Mouse (Mus musculus) A20 (cell line): ENCODE results near the gene Anxa6.

Experiments
- DNase-seq: peaks from one replicate; pipeline ENCODE4 v3.0.0-alpha.2; 2011; ENCODE audit warnings: low read depth, low spot score

The Anxa6 gene

GRCm38 (mm10) chr11:55031211-55031990 lies 1.8 kb downstream of the Anxa6 start:
- DNase-seq = peak; percentile 24

DNA sequence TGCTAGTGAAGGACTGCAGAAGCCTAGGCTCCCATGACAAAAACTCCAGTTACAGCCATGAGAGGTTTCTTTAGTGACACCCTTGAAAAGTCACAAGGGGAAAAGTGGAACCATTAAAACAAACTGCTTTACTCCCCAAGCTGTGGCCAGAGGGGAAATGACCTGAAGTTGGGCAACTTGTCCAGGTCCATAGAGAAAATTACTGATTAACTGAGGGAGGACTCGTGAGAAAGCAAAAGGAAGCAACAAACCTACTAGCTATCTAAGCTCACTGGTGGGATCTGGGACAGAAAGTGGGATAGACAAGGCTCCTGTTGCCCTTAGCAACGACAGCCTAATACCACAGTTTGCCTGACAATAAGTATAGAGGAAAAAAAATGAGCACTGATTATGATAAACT lies 4.7 kb downstream of the Anxa6 start:
- no peak for DNase-seq

- DNase-seq = no peak
Measured at GRCm38 (mm10) chr11:55027204-55027855, 5.9 kb downstream of the Anxa6 start.

DNA sequence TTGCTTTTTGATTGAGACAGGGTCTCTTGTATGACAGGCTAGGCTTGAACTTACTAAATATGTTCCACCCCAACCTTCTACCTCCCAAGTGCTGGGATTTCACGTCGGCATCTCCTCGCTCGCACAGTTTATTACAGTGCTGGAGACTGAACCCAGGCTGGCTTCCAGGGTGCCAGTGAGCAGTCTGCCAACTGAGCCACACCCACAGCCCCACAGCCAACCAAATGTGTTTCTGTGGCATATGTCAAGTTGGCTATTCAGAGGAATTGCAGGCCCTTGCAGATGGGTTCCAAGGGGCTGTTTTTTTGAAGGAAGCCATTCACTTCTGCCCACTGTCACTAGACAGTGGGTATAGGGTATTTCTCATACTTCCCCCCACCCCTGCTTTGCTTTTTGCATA lies 7.3 kb downstream of the Anxa6 start:
- no peak for DNase-seq

DNA sequence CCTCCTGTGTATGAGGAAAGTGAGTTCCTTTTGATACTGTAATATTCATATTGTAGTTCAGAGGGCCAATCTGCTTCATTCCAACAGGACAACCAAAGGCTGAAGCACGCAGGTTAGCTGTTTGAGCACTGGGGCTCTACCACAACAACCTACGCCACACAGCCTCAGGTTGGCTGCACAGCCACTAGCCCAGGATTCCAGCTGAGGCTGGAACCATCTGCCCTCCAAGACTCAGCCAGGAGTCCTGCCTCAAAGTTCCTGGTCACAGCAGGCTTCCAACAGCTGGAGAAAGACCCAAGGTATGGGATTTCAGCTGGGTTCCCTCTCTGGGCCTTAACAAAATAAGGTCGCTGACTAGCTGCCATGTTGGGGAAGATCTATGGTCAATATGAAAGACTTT lies 9.7 kb downstream of the Anxa6 start:
- DNase-seq = no peak

DNA sequence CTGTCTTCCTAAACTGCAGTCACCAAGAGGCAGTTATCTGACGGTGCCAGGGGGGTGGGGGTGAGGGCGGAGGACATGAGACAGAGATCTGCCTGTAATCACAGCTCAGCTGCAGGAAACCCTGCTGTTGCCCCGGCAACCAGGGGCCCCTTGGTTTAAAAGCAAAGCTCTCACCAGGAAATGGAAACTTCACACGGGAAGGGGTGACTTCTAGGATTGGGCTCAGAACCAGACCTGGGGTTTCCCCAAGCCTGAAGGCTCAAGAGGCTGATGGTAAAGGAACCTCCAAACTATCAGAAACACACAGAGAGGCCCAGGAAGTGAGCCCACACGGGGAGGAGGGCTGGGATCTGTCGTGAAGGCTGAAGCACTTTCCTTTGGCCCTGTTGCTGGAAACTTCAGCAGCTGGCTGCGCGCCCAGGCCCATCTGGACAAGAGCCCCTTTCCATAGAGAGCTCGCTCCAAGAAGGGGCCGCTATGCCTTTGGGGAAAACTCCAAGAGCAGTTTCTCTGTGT lies 10.1 kb downstream of the Anxa6 start:
- DNase-seq = peak; percentile 76

- DNase-seq = no peak
Measured at GRCm38 (mm10) chr11:55022508-55022907, 10.7 kb downstream of the Anxa6 start.

DNA sequence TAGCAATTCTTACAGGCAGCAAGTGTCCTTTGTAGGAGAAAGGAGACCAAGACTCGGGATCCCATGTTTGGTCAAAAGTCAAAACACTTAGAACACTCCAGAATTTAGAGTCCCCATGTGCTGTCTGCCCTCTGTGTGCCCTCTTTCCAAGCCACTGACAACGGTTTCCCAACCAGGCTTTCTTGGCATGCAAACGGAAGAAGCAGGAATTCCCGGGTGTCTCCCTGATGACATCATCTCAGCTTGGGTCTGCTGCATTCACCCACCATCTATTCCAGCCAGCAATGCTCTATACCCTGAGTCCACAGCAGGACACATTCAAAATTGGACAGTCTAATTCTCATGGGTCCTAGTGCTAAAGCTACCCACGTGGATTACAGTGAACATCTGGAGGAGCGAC lies 11.4 kb downstream of the Anxa6 start:
- DNase-seq = no peak

GRCm38 (mm10) chr11:55021458-55021857 lies 11.8 kb downstream of the Anxa6 start:
- no peak for DNase-seq

GRCm38 (mm10) chr11:55019711-55020110 lies 13.5 kb downstream of the Anxa6 start:
- no peak for DNase-seq

DNA sequence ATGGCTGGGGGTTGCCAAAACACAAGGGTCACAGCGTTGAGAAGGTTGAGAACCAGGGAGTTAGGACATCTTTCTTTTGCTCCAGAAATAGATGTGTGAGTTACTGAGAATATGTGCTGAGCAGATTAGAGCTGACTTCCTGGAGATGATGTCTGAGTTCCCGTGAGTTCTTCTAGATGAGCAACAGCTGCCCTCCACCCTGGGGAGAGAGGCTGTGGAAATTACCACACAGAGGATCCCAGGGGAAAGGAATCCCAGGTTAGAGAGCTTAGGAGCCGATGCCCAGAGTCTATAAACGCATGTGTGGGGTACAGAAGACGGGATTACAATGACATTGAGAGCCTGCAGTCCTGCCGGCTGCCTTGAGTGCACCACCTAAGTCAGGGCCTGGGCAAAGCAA lies 15.2 kb downstream of the Anxa6 start:
- no peak for DNase-seq

- DNase-seq = no peak
Measured at GRCm38 (mm10) chr11:55017201-55017600, 16.0 kb downstream of the Anxa6 start.

- no peak for DNase-seq
Measured at GRCm38 (mm10) chr11:55016758-55017157, 16.5 kb downstream of the Anxa6 start.

- no peak for DNase-seq
Measured at GRCm38 (mm10) chr11:55015831-55016241, 17.4 kb downstream of the Anxa6 start.

- no peak for DNase-seq
Measured at GRCm38 (mm10) chr11:55015264-55015663, 18.0 kb downstream of the Anxa6 start.

- DNase-seq = no peak
Measured at GRCm38 (mm10) chr11:55013802-55014201, 19.4 kb downstream of the Anxa6 start.

- no peak for DNase-seq
Measured at GRCm38 (mm10) chr11:55012551-55013521, 20.4 kb downstream of the Anxa6 start.

GRCm38 (mm10) chr11:55011440-55011839 lies 21.8 kb downstream of the Anxa6 start:
- DNase-seq = no peak

GRCm38 (mm10) chr11:55008230-55008629 lies 25.0 kb downstream of the Anxa6 start:
- no peak for DNase-seq

DNA sequence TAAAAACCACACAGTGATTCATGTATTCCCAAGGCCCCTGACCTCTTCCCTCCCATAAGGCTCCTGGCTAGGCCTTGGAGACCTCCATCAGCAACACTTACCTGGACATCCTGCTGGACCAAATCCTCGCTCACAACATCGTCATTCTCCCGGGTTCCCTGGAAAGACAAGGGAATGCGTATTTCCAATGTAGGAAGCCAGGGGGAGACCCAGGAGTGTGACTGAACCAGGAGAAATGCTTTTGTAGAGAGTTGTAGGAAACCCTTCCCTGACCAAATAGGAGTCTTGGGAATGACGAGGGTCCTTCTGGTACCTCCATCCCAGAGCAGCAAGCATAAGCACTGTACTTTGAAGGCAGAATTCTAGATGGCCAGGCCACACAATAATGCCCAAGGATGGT lies 27.6 kb downstream of the Anxa6 start:
- no peak for DNase-seq

DNA sequence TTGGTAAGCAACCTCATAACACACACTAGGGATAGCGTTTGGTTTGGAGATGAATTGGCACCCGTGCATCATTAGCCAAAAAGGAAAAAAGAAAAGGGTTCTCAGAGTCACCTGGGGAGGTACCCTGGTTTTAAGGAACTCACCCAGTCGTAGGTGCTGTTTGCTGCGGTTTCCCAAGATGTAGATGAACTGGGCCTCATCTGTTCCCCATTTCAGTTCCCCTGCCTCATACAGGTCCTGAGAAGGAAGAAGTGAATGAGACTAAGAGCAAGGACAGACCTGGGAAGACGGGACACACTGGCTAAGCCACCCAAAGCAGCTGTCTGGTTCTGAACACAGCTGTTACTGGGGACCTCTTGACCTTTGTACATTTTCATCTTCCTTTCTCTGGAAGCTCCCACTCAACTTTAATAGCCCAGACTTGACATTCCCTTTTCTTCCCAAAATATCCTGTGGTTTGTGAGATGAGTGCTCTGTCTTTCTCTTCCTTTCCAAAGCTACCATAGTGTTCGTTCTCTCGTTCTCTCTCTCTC lies 28.2 kb downstream of the Anxa6 start:
- no peak for DNase-seq

DNA sequence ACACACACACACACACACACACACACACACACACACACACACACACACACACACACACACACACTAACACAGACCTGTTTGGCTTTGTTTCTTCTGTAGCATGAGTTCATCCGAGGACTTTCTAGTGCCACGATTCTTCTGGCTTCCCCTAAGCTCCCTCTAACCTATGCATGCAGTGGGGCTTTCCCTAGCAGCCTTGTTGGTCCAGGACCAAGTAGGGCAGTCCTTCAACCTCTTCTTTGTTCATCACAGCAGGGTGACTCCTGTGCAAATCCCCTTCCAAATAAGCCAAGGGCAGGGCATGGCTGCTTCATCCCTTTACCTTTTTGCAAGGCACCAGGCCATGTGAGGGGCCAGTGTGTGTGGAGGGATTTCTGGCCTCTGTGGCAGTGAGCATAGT lies 34.5 kb downstream of the Anxa6 start:
- DNase-seq = no peak
